ENCODE assay signal across 11 mouse cellular contexts in the genomic region with DNA sequence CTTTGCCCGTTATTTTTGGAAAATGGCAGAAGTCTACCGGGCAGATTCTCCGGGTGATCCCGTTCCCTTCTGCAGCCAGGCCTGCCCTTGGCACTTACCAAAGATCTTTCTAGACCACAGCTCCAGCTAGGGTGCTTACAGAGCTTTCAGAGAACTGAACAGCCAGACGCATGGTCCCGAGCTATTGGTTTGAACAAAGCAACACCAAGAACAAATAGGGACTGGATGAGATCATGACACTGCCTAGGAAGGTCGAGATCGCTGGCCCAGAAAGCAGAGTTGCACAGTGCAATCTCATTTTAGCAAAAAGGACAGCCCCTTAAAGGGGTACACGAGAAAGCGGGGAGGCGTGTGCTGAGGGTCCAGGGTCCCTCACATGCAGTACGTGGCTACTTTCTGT. TPM values are rescaled to one million over a fixed set of nuclear protein-coding genes. Genes with fewer than 3 reads are reported as not detected.
DNase-seq lines count a peak whose midpoint lies in the region; ATAC-seq and TF ChIP-seq lines count a peak whose summit lies in the region.
"Had no signal": no experiment of that assay in that cellular context is flagged by ENCODE, and none has a peak within 500 bp of the region (broad histone marks: within the 10 kb centered on the region; RNA-seq: fewer than 3 reads in every experiment).

No protein-coding gene starts in this region.

- no peak for TF ChIP-seq CTCF in hindbrain, postnatal 0 days (IDR thresholded peaks at IDR 0.05; ENCODE audit: low read depth)
- no peak for TF ChIP-seq CTCF in olfactory bulb, adult 2 months (IDR thresholded peaks at IDR 0.05; ENCODE audit: insufficient read depth, low read depth, low read length)

- H3K9me3 ChIP-seq in forebrain, embryonic 15.5 days, result no peaks in the 10 kb centered on the region
- H3K9me3 ChIP-seq in forebrain, embryonic 11.5 days (ENCODE audit: control insufficient read depth, low read length), result no peaks in the 10 kb centered on the region
- H3K9me3 ChIP-seq in hindbrain, embryonic 12.5 days (replicated peaks), result no peaks in the 10 kb centered on the region
- no peaks in the 10 kb centered on the region for H3K9me3 ChIP-seq in hindbrain, postnatal 0 days (ENCODE audit: low read length)
- no peaks in the 10 kb centered on the region for H3K9me3 ChIP-seq in midbrain, embryonic 13.5 days
- H3K9me3 ChIP-seq in midbrain, embryonic 11.5 days (ENCODE audit: control insufficient read depth, low read length), result no peaks in the 10 kb centered on the region

- no peak for TF ChIP-seq POLR2A in olfactory bulb, adult 2 months (IDR thresholded peaks at IDR 0.05; ENCODE audit: insufficient read depth, low read depth, low read length)

- DNase-seq in forebrain, embryonic 11.5 days (ENCODE audit: low spot score), result no peak
- no peak for DNase-seq in hindbrain, postnatal 0 days (ENCODE audit: low spot score)
- DNase-seq in midbrain, embryonic 11.5 days (ENCODE audit: low spot score, missing footprints), result no peak
- no peak for DNase-seq in MN1 (ENCODE audit: low spot score)
- DNase-seq: kidney, adult 8-10 months; liver; right cerebral cortex, postnatal 4 days had no signal

- no peak overlapping the region for H3K4me2 ChIP-seq in forebrain, embryonic 15.5 days (replicated peaks)
- no peak overlapping the region for H3K4me2 ChIP-seq in forebrain, embryonic 11.5 days (ENCODE audit: low read depth, low read length, severe bottlenecking)
- H3K4me2 ChIP-seq in hindbrain, embryonic 12.5 days (replicated peaks), result no peak overlapping the region
- H3K4me2 ChIP-seq in hindbrain, postnatal 0 days (ENCODE audit: low read depth, low read length), result no peak overlapping the region
- H3K4me2 ChIP-seq in midbrain, embryonic 13.5 days (replicated peaks), result no peak overlapping the region
- no peak overlapping the region for H3K4me2 ChIP-seq in midbrain, embryonic 11.5 days

- H3K4me1 ChIP-seq in forebrain, embryonic 15.5 days, result peaks cover 47% of the 10 kb centered on the region
- peaks cover 17% of the 10 kb centered on the region; the same call in 1 of the 2 replicates for H3K4me1 ChIP-seq in forebrain, embryonic 11.5 days (replicated peaks; ENCODE audit: control insufficient read depth, insufficient read depth, low read length)
- H3K4me1 ChIP-seq in hindbrain, embryonic 12.5 days, result peaks cover 78% of the 10 kb centered on the region
- H3K4me1 ChIP-seq in hindbrain, postnatal 0 days (ENCODE audit: insufficient read depth, low read length), result peaks cover 37% of the 10 kb centered on the region
- H3K4me1 ChIP-seq in midbrain, embryonic 13.5 days (replicated peaks), result peaks cover 79% of the 10 kb centered on the region
- H3K4me1 ChIP-seq in midbrain, embryonic 11.5 days (ENCODE audit: control insufficient read depth, insufficient read depth, low read length), result peaks cover 24% of the 10 kb centered on the region
- peaks cover 67% of the 10 kb centered on the region for H3K4me1 ChIP-seq in olfactory bulb, adult 2 months (ENCODE audit: control insufficient read depth, insufficient read depth, low read length)

- H3K4me3 ChIP-seq in forebrain, embryonic 15.5 days, result no peak overlapping the region
- H3K4me3 ChIP-seq in forebrain, embryonic 11.5 days (ENCODE audit: low read depth, low read length), result no peak overlapping the region
- H3K4me3 ChIP-seq in hindbrain, embryonic 12.5 days, result no peak overlapping the region
- no peak overlapping the region for H3K4me3 ChIP-seq in hindbrain, postnatal 0 days (ENCODE audit: low read length)
- no peak overlapping the region for H3K4me3 ChIP-seq in midbrain, embryonic 13.5 days (replicated peaks)
- no peak overlapping the region for H3K4me3 ChIP-seq in midbrain, embryonic 11.5 days (ENCODE audit: low read depth, low read length)
- H3K4me3 ChIP-seq in olfactory bulb, adult 2 months (ENCODE audit: insufficient read depth, low read depth, low read length), result no peak overlapping the region

- no peaks in the 10 kb centered on the region for H3K27me3 ChIP-seq in forebrain, embryonic 15.5 days
- H3K27me3 ChIP-seq in forebrain, embryonic 11.5 days (ENCODE audit: control insufficient read depth, insufficient read depth, low read length), result no peaks in the 10 kb centered on the region
- peaks cover 8% of the 10 kb centered on the region; the same call in 1 of the 2 replicates for H3K27me3 ChIP-seq in hindbrain, embryonic 12.5 days
- H3K27me3 ChIP-seq in hindbrain, postnatal 0 days (ENCODE audit: insufficient read depth, low read length), result no peaks in the 10 kb centered on the region
- H3K27me3 ChIP-seq in midbrain, embryonic 13.5 days, result no peaks in the 10 kb centered on the region
- H3K27me3 ChIP-seq in midbrain, embryonic 11.5 days (ENCODE audit: control insufficient read depth, insufficient read depth, low read length), result no peaks in the 10 kb centered on the region; the same call in 1 of the 2 replicates

- H3K9ac ChIP-seq in forebrain, embryonic 15.5 days (replicated peaks), result no peak overlapping the region
- H3K9ac ChIP-seq in forebrain, embryonic 11.5 days (ENCODE audit: low read length), result no peak overlapping the region
- H3K9ac ChIP-seq in hindbrain, embryonic 12.5 days, result no peak overlapping the region
- no peak overlapping the region for H3K9ac ChIP-seq in hindbrain, postnatal 0 days (replicated peaks; ENCODE audit: low read length)
- H3K9ac ChIP-seq in midbrain, embryonic 13.5 days (replicated peaks), result no peak overlapping the region
- H3K9ac ChIP-seq in midbrain, embryonic 11.5 days (ENCODE audit: low read length), result no peak overlapping the region

- no peak for ATAC-seq in forebrain, embryonic 15.5 days (replicated peaks)
- no peak for ATAC-seq in forebrain, embryonic 11.5 days (replicated peaks; ENCODE audit: low FRiP score)
- no peak for ATAC-seq in hindbrain, embryonic 12.5 days (ENCODE audit: low FRiP score)
- ATAC-seq in hindbrain, postnatal 0 days, result no peak
- no peak for ATAC-seq in midbrain, embryonic 13.5 days
- no peak for ATAC-seq in midbrain, embryonic 11.5 days (ENCODE audit: low FRiP score)

- 52% methylated on average over 12 of the region's 12 CpGs for WGBS in forebrain, embryonic 15.5 days
- WGBS in forebrain, embryonic 11.5 days, result 74% methylated on average over 12 of the region's 12 CpGs
- 69% methylated on average over 12 of the region's 12 CpGs for WGBS in hindbrain, embryonic 12.5 days
- WGBS in hindbrain, postnatal 0 days, result 48% methylated on average over 12 of the region's 12 CpGs
- WGBS in midbrain, embryonic 13.5 days, result 67% methylated on average over 12 of the region's 12 CpGs
- 77% methylated on average over 12 of the region's 12 CpGs for WGBS in midbrain, embryonic 11.5 days
- WGBS in olfactory bulb, adult 2 months, result 52% methylated on average over 12 of the region's 12 CpGs

- no peaks in the 10 kb centered on the region for H3K36me3 ChIP-seq in forebrain, embryonic 15.5 days
- no peaks in the 10 kb centered on the region for H3K36me3 ChIP-seq in forebrain, embryonic 11.5 days (ENCODE audit: control insufficient read depth, insufficient read depth, low read length)
- peaks cover 5% of the 10 kb centered on the region; the same call in 1 of the 2 replicates for H3K36me3 ChIP-seq in hindbrain, embryonic 12.5 days
- H3K36me3 ChIP-seq in hindbrain, postnatal 0 days (ENCODE audit: insufficient read depth, low read length), result no peaks in the 10 kb centered on the region
- H3K36me3 ChIP-seq in midbrain, embryonic 13.5 days, result 0 out of 2 replicates have a peak, but pooled peaks cover 4% of the 10 kb centered on the region
- H3K36me3 ChIP-seq in midbrain, embryonic 11.5 days (ENCODE audit: control insufficient read depth, insufficient read depth, low read length), result no peaks in the 10 kb centered on the region

- 0 out of 2 replicates have a peak overlapping the region, but pooled peaks have one; percentile 3 for H3K27ac ChIP-seq in forebrain, embryonic 15.5 days (replicated peaks)
- no peak overlapping the region for H3K27ac ChIP-seq in forebrain, embryonic 11.5 days (ENCODE audit: low read depth, low read length)
- H3K27ac ChIP-seq in hindbrain, embryonic 12.5 days, result peak overlapping the region; percentile 64
- H3K27ac ChIP-seq in hindbrain, postnatal 0 days, result no peak overlapping the region
- H3K27ac ChIP-seq in midbrain, embryonic 13.5 days, result peak overlapping the region; percentile 7; the same call in 1 of the 2 replicates
- no peak overlapping the region for H3K27ac ChIP-seq in midbrain, embryonic 11.5 days (ENCODE audit: low read depth, low read length)
- H3K27ac ChIP-seq in olfactory bulb, adult 2 months (ENCODE audit: insufficient read depth, low read depth, low read length), result peak overlapping the region; percentile 17; the same call in 1 of the 2 replicates

RNA-seq across cellular contexts. Expression of a gene that starts 20.8 kb away (rescaled TPM):
- 25.9 and 26.6 TPM in 2 replicates for polyA plus RNA-seq in forebrain, embryonic 15.5 days (2015; fragmentation: Nextera tagmentation; extraction: Ambion mirVana)
- polyA plus RNA-seq in forebrain, embryonic 11.5 days (2014; fragmentation: Nextera tagmentation; extraction: Ambion mirVana), result 23.9 and 26.4 TPM in 2 replicates
- polyA plus RNA-seq in hindbrain, embryonic 12.5 days (2016; fragmentation: Nextera tagmentation; extraction: Ambion mirVana), result 26.7 and 29.1 TPM in 2 replicates
- 23.6 and 28.6 TPM in 2 replicates for total RNA-seq in hindbrain, postnatal 0 days (2014; rRNA removed)
- 21.7 and 23.7 TPM in 2 replicates for polyA plus RNA-seq in hindbrain, postnatal 0 days (2015; fragmentation: Nextera tagmentation; extraction: Ambion mirVana)
- 29.8 and 31.4 TPM in 2 replicates for polyA plus RNA-seq in midbrain, embryonic 13.5 days (2015; fragmentation: Nextera tagmentation; extraction: Ambion mirVana)
- polyA plus RNA-seq in midbrain, embryonic 11.5 days (2014; fragmentation: Nextera tagmentation; extraction: Ambion mirVana), result 14.6 and 16.7 TPM in 2 replicates
- 147 TPM in 1 of 2 replicates, not detected in the other for polyA plus RNA-seq in olfactory bulb, adult 2 months (2012; ENCODE audit: insufficient read depth, insufficient read length, low replicate concordance, missing spikeins)

RNA-seq across cellular contexts. Expression of a gene that starts 45.2 kb away (rescaled TPM):
- 64.9 and 66.6 TPM in 2 replicates for polyA plus RNA-seq in forebrain, embryonic 15.5 days (2015; fragmentation: Nextera tagmentation; extraction: Ambion mirVana)
- 32.1 and 32.9 TPM in 2 replicates for polyA plus RNA-seq in forebrain, embryonic 11.5 days (2014; fragmentation: Nextera tagmentation; extraction: Ambion mirVana)
- polyA plus RNA-seq in hindbrain, embryonic 12.5 days (2016; fragmentation: Nextera tagmentation; extraction: Ambion mirVana), result 41.6 and 43.3 TPM in 2 replicates
- 84.4 and 89.3 TPM in 2 replicates for total RNA-seq in hindbrain, postnatal 0 days (2014; rRNA removed)
- polyA plus RNA-seq in hindbrain, postnatal 0 days (2015; fragmentation: Nextera tagmentation; extraction: Ambion mirVana), result 140 and 152 TPM in 2 replicates
- 48.0 and 59.8 TPM in 2 replicates for polyA plus RNA-seq in midbrain, embryonic 13.5 days (2015; fragmentation: Nextera tagmentation; extraction: Ambion mirVana)
- polyA plus RNA-seq in midbrain, embryonic 11.5 days (2014; fragmentation: Nextera tagmentation; extraction: Ambion mirVana), result 32.6 and 33.6 TPM in 2 replicates
- not detected in 2 replicates for polyA plus RNA-seq in olfactory bulb, adult 2 months (2012; ENCODE audit: insufficient read depth, insufficient read length, low replicate concordance, missing spikeins)

RNA-seq across cellular contexts. Expression of a gene that starts 55.7 kb away (rescaled TPM):
- polyA plus RNA-seq in forebrain, embryonic 15.5 days (2015; fragmentation: Nextera tagmentation; extraction: Ambion mirVana), result 8.6 and 9.0 TPM in 2 replicates
- 4.8 and 5.5 TPM in 2 replicates for polyA plus RNA-seq in forebrain, embryonic 11.5 days (2014; fragmentation: Nextera tagmentation; extraction: Ambion mirVana)
- 9.1 and 10.7 TPM in 2 replicates for polyA plus RNA-seq in hindbrain, embryonic 12.5 days (2016; fragmentation: Nextera tagmentation; extraction: Ambion mirVana)
- 26.4 and 41.9 TPM in 2 replicates for total RNA-seq in hindbrain, postnatal 0 days (2014; rRNA removed)
- polyA plus RNA-seq in hindbrain, postnatal 0 days (2015; fragmentation: Nextera tagmentation; extraction: Ambion mirVana), result 10.3 and 12.2 TPM in 2 replicates
- 7.2 and 9.0 TPM in 2 replicates for polyA plus RNA-seq in midbrain, embryonic 13.5 days (2015; fragmentation: Nextera tagmentation; extraction: Ambion mirVana)
- polyA plus RNA-seq in midbrain, embryonic 11.5 days (2014; fragmentation: Nextera tagmentation; extraction: Ambion mirVana), result 3.0 and 3.2 TPM in 2 replicates
- not detected in 2 replicates for polyA plus RNA-seq in olfactory bulb, adult 2 months (2012; ENCODE audit: insufficient read depth, insufficient read length, low replicate concordance, missing spikeins)

Comparison
In these comparisons a context has a peak if more than half of its experiments do, and no peak if none do; other contexts are left out.
1. H3K27ac ChIP-seq: peak in forebrain, embryonic 15.5 days (single experiment), hindbrain, embryonic 12.5 days (single experiment), midbrain, embryonic 13.5 days (single experiment) and olfactory bulb, adult 2 months (single experiment); none in forebrain, embryonic 11.5 days (single experiment), hindbrain, postnatal 0 days (single experiment) and midbrain, embryonic 11.5 days (single experiment).